Mouse (Mus musculus) bone marrow macrophage, adult 2 months (primary cell): ENCODE measurements around the gene Dppa5a.

ENCODE experiments used
- CTCF ChIP-seq: IDR thresholded peaks from 2 replicates; pipeline ENCODE4 v1.5.1; 2012; ENCODE audit warnings: low read depth, mild to moderate bottlenecking, low read length, moderate library complexity
- POLR2A ChIP-seq: IDR thresholded peaks from 2 replicates; pipeline ENCODE4 v1.6.1; 2012; ENCODE audit warnings: mild to moderate bottlenecking, low read depth, low read length, borderline replicate concordance

GRCm38 (mm10) chr9:78374397-78374796 lies 6.4 kb upstream of the Dppa5a start:
- no peak for TF ChIP-seq CTCF
- TF ChIP-seq POLR2A: no peak
